Mouse (Mus musculus): ENCODE results near the gene Fgfr2. TPM values are rescaled to one million over a fixed set of nuclear protein-coding genes. Genes with fewer than 3 reads are reported as not detected.

Gene Fgfr2
- total RNA-seq, 1 experiment from 2014 or later, result not detected

DNA sequence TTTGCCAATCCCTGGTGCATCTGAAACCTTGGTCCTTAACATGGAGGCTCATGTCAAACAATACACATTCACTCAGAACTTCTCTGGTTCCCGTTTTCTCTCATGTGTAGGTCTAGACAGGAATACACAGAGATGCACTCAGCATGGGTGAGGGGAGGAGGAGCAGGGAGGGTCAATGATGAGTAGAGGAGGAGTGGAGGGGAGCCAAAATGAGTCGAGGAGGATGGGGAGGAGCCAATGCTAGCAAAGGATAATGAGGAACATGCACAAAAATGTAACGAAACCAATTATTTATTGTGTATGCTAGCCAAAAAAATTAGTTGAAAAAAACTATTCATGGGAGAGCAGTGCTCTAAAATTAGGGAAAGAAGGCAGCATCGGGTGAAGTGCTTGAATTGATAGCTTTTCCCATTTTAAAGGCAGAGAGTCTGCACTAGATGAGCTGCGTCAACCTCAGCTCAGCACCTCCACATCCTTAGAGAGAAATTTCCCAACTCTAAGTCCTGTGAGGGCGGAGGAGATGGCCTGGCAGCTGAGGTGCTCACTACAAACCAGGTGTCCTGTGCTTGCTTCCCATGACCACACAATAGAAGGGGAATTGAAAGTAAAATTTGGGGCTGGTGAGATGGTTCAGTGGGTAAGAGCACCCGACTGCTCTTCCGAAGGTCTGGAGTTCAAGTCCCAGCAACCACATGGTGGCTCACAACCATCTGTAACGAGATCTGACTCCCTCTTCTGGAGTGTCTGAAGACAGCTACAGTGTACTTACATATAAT is 636.6 kb downstream of the Fgfr2 start:
- no peak for ATAC-seq (replicated peaks in 1 of 2; ENCODE audit: insufficient read depth in 1 of 2, low FRiP score in 2 of 2, low TSS enrichment in 1 of 2, low read depth in 1 of 2, poor library complexity in 2 of 2, severe bottlenecking in 2 of 2)

DNA sequence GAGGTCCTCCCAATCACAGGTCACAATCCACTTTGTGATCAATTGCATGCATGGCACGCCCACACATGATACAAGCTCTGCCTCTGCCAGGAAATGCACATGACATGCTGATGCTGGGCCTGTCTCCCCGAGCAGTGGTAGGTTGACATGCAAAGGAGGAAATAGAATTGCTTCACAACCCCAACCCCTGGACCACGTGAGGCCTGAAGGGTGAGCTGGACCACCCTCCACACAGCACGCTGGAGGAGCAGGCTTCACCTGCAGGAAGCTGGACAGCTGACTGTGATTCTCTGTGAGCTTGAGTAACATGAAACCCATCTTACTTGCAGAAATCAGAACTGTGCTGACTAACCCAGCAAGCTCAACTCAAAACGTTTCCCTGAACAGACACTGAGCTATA is 638.7 kb downstream of the Fgfr2 start:
- ATAC-seq (replicated peaks in 1 of 2; ENCODE audit: insufficient read depth in 1 of 2, low FRiP score in 2 of 2, low TSS enrichment in 1 of 2, low read depth in 1 of 2, poor library complexity in 2 of 2, severe bottlenecking in 2 of 2), result no peak

DNA sequence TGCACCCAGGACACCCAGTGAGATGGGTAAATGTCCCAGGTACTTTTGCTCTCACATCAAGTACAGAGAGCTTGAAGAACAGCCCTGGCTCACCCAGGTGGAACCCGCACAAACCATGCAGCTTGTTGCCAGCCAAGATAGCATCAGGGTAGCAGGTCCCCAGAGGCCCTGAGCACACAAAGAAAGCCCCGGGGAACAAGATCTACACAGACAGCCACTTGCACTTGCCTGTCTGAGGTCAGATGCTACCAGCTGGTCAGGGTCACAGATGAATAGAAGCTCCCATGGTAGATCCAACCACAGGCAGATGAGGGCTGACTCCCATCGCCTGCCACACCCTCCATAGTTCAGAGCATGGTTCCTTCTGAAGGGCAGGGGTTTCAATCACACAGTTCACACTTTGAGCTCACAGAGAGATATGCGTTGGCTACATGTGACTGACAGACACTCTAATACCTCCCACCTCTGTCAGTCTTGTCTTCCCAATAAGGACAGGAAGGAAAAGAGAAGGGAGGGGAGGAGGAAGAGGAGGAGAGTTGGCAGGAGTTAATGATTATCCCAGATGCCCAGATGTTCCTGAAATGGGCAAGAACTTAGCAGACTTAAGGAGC is 642.3 kb downstream of the Fgfr2 start:
- ATAC-seq (replicated peaks in 1 of 2; ENCODE audit: insufficient read depth in 1 of 2, low FRiP score in 2 of 2, low TSS enrichment in 1 of 2, low read depth in 1 of 2, poor library complexity in 2 of 2, severe bottlenecking in 2 of 2), result no peak

DNA sequence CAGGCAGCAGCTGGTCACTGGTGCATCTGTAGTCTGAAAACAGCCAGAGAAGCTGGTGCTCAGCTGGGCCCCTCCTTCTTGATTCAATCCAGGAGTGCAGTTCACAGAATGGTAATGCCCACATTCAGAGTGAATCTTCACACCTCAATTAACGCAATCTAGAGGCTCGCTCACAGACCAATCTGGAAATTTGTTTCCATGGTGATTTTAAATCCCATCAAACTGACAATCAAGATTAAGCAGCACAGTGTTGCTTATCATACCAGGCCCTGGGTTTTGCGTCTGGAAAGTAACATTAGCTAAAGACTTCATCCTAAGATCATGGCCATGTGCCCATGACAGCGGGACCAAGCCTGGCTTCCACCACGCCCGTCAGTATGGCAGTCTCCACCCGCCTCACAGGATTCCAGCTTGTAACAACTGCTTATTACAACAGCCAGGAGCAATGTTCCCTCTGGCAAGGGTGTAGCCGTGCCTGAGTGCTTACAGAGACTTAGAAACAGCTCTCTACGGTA is 644.8 kb downstream of the Fgfr2 start:
- ATAC-seq (replicated peaks in 1 of 2; ENCODE audit: insufficient read depth in 1 of 2, low FRiP score in 2 of 2, low TSS enrichment in 1 of 2, low read depth in 1 of 2, poor library complexity in 2 of 2, severe bottlenecking in 2 of 2), result no peak

DNA sequence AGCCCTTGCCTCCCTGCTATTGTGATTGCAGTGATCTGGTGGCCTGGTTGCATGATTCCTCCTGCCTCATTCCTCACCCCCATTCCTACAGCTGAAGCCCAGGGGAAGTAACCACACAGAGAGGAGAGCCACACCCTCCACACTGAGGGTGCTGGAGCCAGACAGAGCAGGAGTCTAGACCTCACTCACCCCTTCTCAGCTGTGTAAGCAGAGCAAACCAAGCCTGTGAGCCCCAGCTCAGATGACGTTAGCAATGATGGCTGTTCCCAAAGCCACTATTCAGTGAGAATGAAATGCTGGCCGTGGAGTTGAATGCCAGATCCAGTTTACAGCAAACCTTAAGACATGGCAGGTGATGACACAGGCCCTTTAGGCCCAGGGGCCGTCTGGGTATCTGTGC is 645.4 kb downstream of the Fgfr2 start:
- ATAC-seq (replicated peaks in 1 of 2; ENCODE audit: insufficient read depth in 1 of 2, low FRiP score in 2 of 2, low TSS enrichment in 1 of 2, low read depth in 1 of 2, poor library complexity in 2 of 2, severe bottlenecking in 2 of 2), result no peak

DNA sequence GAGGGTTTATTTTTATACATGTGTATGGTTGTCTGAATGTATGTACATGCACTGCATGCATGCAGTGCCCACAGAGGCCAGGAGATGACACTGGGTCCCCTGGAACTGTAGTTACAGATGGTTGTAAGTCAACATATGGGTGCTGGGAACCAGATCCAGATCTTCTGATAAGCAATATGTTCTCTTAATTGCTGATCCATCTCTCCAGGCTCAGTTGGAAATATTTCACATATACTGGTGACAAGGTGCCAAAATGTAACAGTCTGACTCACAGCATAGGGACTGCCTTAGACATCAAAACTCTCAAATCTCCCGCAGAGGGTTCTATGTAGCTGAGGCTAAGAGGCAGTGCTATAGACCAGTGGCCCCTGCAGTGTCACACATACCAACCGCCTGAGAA is 646.7 kb downstream of the Fgfr2 start:
- no peak for ATAC-seq (replicated peaks in 1 of 2; ENCODE audit: insufficient read depth in 1 of 2, low FRiP score in 2 of 2, low TSS enrichment in 1 of 2, low read depth in 1 of 2, poor library complexity in 2 of 2, severe bottlenecking in 2 of 2)

DNA sequence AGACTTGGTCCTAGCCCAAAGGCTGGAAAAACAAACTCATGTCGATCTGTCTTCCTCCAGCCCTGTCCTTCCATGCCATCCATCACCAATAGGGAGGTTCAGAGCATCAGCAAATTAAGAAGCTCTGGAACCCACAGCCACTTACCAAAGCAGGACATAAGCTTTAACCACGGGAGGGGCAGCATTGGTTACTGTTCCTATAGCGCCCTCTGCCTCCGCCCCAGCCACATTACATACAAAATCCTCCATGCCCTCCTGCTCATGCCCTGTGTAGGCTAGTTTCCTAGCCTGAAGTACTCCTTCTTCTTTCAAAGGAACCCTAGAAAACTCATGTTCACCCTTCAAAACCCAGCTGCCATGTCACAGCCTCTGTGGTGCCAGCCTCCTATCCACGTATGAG is 648.1 kb downstream of the Fgfr2 start:
- peak; percentile 79 to 82 for ATAC-seq (replicated peaks in 1 of 2; ENCODE audit: insufficient read depth in 1 of 2, low FRiP score in 2 of 2, low TSS enrichment in 1 of 2, low read depth in 1 of 2, poor library complexity in 2 of 2, severe bottlenecking in 2 of 2)

DNA sequence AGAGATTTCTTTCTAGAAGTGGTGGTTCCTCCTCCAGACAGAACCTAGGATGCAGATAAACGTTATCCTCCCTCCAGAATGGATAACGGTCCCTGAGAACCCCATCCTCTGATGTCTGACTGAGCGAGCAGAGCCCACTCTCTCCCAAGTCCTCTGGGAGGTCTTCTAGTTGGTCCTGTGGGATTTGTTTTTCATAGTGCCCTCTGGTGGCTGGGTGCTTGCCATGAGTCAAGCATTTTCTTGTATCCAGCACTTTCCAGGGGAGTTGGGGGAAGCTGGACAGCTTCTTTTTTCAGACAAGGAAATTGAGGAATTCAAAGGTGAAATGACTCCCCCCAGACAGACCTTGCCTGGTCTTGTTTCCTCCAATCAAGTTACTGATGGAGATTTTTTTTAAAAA is 651.8 kb downstream of the Fgfr2 start:
- ATAC-seq (replicated peaks in 1 of 2; ENCODE audit: insufficient read depth in 1 of 2, low FRiP score in 2 of 2, low TSS enrichment in 1 of 2, low read depth in 1 of 2, poor library complexity in 2 of 2, severe bottlenecking in 2 of 2), result 0 out of 4 replicates have a peak, but pooled peaks of 1 of the 2 experiments have one; percentile 51

DNA sequence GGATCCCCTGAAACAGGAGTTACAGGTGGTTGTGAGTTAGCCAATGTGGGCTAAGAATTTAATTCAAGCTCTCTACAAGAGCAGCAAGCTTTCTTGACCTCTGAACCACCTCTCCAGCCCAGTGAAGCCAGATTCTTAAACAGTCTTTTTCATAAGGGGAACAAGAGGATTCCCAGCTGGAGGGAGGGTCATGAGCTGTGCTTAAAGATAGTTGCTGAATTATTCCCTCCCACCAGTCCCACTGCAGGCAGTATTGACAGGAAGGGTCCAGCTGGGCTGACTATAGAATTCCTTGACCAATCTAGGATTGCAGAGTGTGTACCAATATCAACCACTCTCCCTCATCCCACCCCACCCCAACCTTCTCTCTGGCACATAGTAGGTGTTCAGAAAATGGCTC is 654.8 kb downstream of the Fgfr2 start:
- no peak for ATAC-seq (replicated peaks in 1 of 2; ENCODE audit: insufficient read depth in 1 of 2, low FRiP score in 2 of 2, low TSS enrichment in 1 of 2, low read depth in 1 of 2, poor library complexity in 2 of 2, severe bottlenecking in 2 of 2)

DNA sequence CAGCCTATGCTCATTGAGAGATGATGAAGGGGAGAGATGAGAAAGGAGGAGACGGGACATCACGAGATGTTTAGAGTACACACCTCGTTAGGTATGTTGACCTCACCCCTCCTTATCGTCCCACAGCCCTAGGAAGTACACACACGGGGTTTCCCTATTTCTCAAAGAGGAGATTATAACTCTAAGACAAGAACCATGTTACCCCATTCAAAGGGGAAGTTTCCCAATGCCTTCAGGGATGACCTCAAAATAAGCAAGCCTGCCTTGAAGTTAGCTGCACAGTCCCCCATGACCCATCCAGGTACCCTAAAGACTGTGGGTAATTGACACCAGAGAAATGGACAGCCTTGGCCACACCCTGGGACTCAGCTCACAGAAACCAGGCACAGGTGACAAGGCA is 657.3 kb downstream of the Fgfr2 start:
- ATAC-seq (replicated peaks in 1 of 2; ENCODE audit: insufficient read depth in 1 of 2, low FRiP score in 2 of 2, low TSS enrichment in 1 of 2, low read depth in 1 of 2, poor library complexity in 2 of 2, severe bottlenecking in 2 of 2), result peak in 1 of 2 experiments; percentile 71; a peak in 1 of 4 replicates

DNA sequence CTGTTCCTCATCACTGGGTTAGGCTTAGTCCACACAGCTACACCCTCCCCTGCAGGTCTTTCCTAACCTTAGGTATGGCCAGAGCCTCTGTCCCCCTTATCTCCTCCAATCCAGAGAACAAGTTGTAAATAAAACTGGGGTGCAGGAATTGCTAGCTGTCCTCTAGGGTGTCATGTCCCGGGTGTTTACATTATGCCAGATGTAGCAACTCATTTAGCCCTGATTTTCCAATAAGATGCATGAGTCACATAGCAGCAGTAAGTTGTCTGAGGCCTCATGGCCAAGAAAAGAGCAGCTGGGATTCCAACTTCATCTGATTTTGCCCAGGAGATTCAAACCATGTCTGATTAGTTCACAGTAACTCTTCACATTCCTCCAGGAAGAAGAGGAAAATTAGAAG is 658.3 kb downstream of the Fgfr2 start:
- ATAC-seq (replicated peaks in 1 of 2; ENCODE audit: insufficient read depth in 1 of 2, low FRiP score in 2 of 2, low TSS enrichment in 1 of 2, low read depth in 1 of 2, poor library complexity in 2 of 2, severe bottlenecking in 2 of 2), result no peak

DNA sequence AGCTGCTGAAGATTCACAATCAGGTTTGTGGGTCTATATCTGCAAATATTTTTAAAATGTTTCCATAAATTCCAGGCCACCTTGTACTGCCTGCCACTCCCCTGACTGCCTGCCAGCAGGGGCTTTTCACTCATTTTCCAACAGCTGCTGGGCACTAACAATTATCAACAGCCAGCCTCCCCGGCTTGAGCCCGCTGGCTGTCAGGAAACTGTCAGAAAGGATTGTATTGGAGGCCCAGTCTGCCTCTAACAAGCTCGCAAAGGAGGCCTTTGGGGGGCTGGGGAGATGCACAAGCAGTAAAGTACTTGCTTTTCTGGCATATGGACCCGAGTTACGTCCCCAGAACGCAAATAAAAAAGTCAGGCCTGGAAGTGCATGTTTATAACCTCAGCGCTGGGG is 664.7 kb downstream of the Fgfr2 start:
- ATAC-seq (replicated peaks in 1 of 2; ENCODE audit: insufficient read depth in 1 of 2, low FRiP score in 2 of 2, low TSS enrichment in 1 of 2, low read depth in 1 of 2, poor library complexity in 2 of 2, severe bottlenecking in 2 of 2), result no peak

DNA sequence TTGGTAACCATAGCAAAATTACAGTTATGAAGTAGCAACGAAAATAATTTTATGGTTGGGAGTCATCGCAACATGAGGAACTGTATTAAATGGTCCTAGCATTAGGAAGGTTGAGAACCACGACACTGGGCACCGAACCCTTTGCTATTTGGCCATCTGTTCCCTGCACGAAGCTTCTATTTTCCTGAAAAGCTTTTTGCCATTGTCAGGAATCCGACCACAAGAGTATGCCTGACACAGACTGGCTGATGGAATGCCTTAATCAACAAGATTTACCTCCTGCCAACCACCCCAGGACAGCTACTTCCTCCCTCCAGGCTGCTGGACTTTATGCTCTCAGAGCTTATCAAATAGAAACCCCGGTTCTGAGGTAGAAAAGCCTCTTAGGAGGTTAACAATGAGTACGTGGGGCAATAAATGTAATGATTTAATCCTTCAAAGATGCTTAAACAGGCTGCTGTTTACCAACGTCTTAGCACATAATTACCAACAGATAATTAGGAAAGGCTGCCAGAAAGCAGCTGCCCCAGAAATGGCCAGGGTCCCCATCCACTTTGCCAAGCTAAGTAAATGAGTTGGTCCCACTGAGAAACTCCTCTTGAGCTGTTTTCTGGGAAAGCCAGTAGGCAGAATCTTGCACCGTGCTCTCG is 668.0 kb downstream of the Fgfr2 start:
- no peak for ATAC-seq (replicated peaks in 1 of 2; ENCODE audit: insufficient read depth in 1 of 2, low FRiP score in 2 of 2, low TSS enrichment in 1 of 2, low read depth in 1 of 2, poor library complexity in 2 of 2, severe bottlenecking in 2 of 2)

DNA sequence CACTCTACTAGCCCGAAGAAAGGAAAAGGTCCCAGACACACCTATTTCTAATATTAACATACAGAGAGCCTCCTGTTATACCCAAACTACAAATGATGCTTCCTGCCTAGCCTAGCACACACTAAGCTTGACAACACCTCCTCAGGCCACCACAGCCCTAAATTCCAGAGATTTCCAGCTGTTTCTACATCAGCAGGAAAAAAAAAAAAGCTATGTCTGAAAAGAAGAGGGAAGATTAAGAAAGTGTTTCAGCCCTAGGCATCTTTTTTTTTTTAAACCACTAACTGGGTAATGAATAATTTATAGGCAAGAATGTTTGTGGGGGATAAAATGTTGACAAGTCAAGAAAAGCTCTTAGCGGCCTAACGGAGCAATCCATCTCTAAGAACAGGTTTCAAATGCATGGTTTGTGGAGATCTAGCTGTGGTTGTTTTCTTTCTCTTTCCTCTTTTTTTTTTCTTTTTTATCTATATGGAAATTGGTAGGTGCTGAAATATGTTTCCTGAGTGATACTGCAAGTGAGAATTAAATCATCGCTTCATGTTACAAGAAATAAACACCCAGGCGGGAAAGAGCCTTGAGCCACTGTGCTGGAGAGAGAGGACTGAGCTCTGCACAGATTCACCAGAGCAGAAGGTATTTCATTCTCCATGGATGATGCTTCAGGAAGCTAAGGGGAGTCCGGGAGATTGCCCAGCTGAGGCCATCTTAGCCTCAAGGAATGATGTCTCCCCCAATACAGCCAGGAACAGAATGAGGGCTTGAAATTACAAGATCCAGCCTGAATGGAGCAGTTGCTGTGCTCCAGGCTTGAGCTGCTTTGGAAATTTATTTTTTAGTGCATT is 673.0 kb downstream of the Fgfr2 start:
- ATAC-seq (replicated peaks in 1 of 2; ENCODE audit: insufficient read depth in 1 of 2, low FRiP score in 2 of 2, low TSS enrichment in 1 of 2, low read depth in 1 of 2, poor library complexity in 2 of 2, severe bottlenecking in 2 of 2), result peak; percentile 28 to 35

DNA sequence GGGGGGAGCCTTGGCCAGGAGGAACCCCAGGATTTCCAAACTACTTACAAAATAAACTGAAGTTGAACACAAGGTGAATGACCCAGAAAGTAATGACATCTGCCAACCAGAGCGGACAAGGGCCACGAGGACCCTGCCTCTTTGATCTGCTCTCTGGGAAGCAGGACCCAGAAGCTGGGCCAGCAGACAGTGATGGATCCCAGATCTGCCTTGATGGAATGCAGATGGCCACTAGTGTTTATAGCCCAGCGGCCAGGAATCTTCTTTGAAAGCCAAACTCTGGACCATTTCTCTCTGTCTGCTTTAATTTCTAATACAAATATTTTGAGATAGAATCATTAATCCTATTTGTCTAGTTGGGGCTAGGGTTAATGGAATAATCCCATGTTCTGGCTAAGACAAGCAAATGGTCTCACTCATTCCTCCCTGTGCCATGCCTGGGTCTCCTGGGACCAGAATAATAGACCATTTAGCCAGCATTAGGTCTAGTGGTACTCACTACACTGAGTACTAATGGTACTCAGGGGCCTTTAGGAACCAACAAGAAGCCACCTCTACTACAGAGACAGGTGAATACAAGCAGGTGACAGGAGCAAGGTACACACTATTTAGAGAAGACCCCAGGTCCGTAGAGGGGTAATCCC is 674.5 kb downstream of the Fgfr2 start:
- ATAC-seq (replicated peaks in 1 of 2; ENCODE audit: insufficient read depth in 1 of 2, low FRiP score in 2 of 2, low TSS enrichment in 1 of 2, low read depth in 1 of 2, poor library complexity in 2 of 2, severe bottlenecking in 2 of 2), result no peak

DNA sequence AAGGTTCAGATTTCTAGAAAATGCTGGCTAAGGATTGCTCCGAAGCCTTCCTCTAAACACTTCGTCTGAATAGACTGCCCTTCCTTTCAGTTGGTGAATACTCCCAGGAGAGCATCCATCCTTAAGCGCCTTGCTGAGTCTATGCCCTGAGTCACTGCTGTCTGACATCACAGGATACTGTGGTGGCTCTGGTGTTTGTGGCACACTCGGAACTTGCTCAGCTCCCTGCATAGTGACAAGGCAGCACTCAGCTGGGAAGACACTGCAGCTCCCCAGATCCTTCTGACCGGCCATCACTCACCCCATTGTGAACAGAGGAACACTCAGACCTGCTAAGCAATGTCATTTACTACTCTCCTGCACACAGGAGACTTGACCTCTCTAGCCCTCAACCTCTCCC is 675.6 kb downstream of the Fgfr2 start:
- 0 out of 4 replicates have a peak, but pooled peaks of 1 of the 2 experiments have one; percentile 40 for ATAC-seq (replicated peaks in 1 of 2; ENCODE audit: insufficient read depth in 1 of 2, low FRiP score in 2 of 2, low TSS enrichment in 1 of 2, low read depth in 1 of 2, poor library complexity in 2 of 2, severe bottlenecking in 2 of 2)

DNA sequence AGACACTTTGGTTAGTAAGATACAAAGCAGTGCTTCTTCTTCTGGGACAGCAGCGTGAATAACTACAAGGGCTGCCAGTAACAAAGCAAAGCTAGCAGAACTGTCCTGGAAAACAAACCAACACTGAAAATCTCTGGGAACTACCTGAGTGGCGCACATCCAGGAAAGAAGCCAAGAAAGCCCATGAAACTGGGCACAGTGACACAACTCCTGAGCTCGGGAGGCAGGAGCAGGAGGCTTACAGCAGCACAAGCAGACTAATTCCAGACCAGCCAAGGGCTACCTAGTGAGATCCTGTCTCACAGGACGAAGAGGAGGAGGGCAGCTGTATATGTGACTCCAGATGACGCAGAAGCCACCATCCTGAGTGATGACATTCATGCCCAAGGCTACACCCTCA is 676.3 kb downstream of the Fgfr2 start:
- ATAC-seq (replicated peaks in 1 of 2; ENCODE audit: insufficient read depth in 1 of 2, low FRiP score in 2 of 2, low TSS enrichment in 1 of 2, low read depth in 1 of 2, poor library complexity in 2 of 2, severe bottlenecking in 2 of 2), result no peak

Measured in hematopoietic stem cell, adult 5-6 weeks (primary cell).